Mouse (Mus musculus): ENCODE measurements around the gene Uba52.

- no peak for TF ChIP-seq CTCF (IDR thresholded peaks at IDR 0.05)
- TF ChIP-seq EP300 (IDR thresholded peaks at IDR 0.05) = no peak
These were observed 3.6 kb downstream of the Uba52 start for GRCm38 (mm10) chr8:70507027-70507393.
